Mouse (Mus musculus) thymus, postnatal 25 days (tissue): ENCODE measurements around the gene Rasal2.
A peak's percentile ranks its signal among the peaks of the same experiment; 100 is the strongest.

Experiments used
- DNase-seq: peaks from one replicate; pipeline ENCODE4 v3.0.0; 2022

The Rasal2 gene

DNA sequence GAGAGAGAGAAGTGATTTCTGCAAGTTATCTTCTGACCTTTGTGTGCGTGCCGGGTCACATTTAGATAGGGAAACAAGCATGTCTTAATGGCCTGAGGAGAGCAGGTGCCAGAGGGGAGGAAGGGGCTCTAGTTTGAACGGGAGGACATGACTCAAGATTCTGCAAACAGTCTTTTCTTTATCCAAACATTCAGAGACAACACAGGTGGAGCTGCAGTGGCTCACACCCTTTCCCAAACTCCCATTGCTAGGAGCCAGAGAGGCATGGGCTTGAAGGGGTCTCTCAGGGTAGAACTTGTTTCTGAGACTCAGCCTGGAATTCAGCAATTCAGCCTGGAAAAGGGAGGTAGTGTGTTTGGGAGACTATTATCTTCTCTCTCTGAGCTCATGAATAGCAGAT, 288.6 kb downstream of the Rasal2 start:
- no peak for DNase-seq

DNA sequence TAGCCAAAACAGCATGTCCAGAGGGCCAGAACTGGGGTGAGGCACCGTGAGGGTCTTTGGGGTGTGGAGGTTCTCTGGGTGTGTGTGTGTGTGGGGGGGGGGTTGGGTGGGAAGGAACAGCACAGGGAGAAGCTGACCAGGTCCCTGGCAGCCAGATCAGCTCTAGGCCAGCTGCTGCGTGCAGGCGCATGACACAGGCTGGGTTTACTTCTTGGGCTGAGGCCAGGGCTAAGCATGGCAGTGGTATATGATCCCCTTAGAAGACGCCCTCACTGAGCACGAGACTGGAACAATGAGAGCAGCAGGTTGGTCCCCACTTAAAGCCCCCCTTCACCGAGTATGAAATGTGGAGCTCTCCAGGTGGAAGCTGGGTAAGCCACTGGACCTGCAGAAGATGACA, 293.2 kb downstream of the Rasal2 start:
- no peak for DNase-seq

DNA sequence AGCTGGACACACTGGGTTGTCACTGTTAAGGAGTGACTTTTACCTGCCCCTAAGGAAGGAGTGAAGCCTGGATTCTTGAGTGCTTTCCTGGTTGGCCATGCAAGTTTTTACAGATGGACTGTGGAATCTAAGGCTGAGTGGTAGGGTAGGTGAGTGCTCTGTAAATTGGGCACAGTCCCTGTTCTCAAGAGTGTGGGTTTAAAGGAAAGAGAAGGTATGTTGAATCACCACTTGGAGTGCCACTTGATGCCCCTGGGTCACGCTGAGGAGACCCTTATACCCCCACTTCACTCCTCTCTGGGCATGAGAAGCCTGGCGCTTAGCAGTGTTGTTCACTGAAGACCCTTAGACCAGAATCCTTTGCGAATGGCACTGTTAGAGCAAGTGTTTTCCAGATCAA, 295.0 kb downstream of the Rasal2 start:
- DNase-seq: no peak

DNA sequence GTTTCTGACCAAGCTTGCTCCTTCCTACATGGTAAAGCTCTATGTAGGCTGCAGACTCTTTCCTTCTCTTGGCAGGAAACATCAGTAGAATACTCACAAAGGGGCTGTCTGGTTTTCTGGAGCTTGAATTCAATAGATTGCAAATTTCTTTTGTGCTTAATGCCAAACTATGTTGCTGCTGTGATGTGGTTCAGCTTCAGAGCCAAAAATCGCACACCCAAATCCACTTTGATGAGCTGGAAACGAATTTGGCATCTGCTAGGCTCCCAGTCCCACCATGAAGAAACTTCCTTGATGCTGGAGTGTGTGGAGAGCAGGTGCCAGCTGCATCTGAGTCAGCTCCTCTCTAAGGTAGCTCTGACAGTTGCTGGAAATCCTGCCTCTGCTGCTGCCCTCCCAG, 297.9 kb downstream of the Rasal2 start:
- DNase-seq: no peak

DNA sequence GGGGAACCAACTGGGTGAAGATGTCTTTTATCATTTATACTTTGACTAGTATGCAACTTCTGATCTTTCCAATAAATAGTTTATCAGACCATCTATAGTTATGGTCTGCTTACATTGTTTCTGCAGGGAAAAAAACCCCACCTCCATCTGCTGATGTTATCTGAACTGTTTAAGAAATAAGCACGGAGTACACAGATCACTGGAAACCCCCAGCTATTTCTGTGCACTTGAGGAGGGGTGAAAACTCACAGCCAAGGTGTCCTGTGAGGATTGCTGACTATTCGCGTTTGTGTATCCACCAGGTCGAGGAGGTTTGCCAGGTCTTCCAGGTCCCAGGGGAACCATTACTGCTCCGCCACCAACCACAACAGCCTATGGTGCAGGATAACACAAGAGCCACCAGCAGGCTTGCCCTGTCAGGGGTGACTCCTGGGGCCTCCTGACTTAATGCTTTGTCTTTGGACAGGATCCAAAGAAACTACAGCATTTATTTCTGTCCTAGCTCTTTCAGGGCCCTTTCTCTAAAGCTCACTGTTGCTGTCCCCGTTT, 302.0 kb downstream of the Rasal2 start:
- DNase-seq: no peak

DNA sequence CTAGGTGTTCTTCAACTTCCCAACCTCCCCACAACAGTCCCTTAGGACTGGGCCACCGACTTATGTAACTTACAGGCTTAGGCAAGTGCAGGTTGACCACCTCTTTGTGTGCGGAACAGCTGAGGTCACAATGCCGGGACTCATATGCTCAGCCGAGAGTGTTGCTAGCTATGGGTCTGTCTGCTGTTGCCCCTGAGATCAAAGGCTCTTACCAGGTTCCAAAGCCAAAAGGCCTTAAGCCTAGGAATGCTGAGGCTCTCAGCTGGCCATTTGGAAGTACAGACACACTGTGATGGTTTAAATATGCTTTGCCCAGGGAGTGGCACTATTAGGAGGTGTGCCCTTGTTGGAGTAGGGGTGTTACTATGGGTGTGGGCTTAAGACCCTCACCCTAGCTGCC, 303.8 kb downstream of the Rasal2 start, which contains the start of gene Tex35:
Gene Tex35, minus strand, starts transcription at position 101 of the 400 bp plus-strand sequence.
- DNase-seq: no peak

DNA sequence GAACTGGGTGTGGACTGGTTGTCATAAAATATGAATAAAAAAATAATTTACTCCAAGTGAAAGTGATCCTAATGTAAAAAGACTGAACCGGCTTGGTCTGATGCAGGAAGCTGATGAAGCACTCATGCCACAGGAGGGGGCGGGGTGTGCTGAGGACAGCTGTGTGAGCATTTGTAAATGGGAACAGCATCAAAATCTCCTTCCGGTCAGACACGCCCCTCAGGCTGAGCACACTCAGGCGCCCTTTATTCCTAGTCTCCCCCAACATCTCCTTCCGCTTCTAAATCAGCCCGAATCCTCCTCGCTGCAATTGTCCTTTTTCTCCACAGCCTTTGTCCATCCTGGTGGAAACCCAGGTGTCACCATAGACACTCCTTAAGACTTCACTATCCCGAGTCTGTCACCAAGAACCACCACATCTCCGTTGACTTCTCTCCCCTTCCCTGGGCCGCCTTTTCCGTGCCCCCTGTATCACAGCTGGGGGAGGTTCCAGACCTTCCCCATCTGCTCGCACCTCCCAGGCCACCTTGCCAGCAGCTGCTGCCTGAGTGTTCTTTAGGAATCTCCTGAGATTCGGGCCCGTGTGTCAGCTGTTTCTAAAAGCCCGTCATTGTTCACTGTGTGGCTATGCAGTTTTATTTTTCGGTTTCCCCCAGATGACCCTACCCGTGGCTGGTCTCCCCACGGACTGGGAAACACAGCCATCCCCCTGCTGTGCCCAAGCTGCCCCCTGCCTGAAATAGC, 311.1 kb downstream of the Rasal2 start:
- DNase-seq: peak; percentile 43

DNA sequence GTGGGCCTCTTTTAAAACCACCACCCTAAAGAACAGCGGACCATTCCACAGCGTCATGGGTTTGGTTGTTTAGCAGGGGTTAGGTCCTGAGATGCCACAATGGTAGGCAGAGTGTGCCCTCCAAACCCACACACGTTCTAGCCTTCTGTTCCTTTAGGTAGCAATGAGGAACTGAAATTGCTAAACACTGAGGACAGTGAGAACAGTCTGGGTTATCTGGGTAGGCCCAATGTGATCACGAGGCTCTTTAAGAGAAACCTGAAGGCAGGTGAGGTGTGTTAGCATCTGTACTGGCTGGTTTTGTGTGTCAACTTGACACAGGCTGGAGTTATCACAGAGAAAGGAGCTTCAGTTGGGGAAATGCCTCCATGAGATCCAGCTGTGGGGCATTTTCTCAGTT, 316.9 kb downstream of the Rasal2 start:
- DNase-seq: no peak

DNA sequence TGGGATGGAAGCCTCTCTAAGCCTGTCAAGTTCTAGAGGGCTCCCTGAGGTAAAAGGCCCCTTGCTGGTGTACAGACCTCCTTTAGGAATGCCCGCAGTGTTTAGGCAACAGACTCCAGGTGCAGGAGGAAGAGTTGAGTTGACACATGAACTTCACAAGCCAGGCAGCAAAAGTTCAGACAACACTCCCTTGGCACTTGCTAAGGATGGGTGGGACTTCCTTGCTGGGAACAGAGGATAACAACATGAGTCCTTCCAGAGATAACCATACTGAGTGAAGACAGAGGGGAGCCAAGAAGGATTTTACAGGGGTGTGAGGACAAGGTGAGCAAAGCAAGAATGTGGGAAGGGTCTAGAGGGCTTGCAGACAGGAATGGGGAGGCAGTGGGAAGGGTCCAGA, 319.8 kb downstream of the Rasal2 start:
- DNase-seq: no peak

DNA sequence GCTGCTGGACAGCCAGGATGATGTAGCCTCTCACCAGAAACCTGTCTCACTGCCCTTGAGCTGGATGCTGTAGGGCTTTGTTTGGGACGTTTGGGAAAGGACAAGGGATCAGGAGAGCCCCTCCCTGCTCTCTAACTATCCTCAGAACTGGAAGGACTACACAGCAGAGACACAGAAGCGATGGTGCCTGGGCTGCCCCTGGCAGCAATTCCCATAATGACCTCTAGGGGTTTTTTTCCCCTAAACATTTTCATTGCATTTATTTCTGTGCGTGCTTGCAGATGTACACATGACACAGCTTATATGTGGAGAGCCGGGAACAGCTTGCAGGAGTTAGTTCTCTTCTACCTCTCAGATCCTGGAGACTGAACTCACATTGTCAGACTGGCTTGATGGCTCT, 320.3 kb downstream of the Rasal2 start:
- no peak for DNase-seq

DNA sequence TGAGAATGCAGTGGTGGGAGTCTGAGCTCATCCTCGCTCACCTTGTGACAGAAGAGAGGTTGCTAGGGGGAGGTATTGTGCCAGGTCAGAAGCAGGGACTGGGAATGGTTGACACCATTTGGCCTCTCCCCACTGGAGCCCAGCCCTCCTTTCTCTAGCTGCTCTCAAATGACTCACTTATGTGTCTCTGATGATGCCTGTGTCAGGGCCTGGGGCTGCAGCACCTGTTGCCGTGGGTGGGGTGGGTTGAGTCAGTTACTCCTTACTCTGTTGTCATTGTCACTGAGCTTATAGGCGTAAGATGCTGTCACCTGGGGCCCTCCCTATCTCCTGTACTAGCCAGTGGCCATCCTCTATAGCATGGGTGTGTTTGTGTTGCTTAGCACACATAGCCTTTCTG, 321.6 kb downstream of the Rasal2 start:
- DNase-seq: no peak

DNA sequence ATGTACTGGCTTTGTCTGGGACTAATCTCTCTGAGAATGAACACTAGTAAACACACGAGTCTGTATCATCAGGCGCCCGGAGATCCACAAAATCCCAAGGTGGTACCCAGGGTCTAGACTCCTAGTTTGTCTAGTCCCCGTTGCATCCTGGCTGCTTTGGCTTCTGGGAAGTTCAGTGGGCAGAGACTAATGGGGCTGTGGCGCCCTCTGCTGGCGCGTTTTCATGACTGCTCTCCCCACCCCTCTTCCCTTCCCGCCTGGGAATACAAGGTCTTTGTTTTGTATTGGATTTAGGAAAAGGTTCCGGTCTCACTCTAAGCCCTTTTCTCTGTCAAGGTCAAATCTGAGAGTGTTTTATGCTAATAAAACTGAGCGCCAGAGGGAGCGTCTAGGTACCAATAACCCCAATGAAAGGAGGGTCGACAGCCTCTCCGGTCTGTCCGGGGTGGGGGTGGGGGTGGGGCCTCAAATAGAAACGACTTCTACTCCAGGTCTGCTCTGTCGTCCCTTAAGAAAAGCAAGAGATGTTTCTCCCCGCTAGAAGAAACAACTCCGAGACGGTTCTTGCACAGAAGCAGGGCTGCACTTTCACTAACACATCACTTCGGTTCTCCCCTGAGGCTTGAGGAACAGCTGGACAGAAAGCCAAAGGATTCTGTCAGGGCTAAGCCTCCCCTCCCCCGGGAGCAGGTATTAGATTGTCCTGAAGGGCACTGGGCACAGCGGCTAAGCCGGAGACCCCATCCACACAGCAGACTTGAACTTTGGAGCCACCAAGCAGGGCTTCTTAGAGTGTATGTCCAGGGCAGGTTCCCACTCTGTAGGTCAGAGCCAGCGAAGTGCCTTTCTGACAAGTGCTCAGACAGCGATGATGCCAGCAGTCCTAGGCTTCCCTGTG, 326.0 kb downstream of the Rasal2 start:
- peak; percentile 44 for DNase-seq
